Mouse (Mus musculus) embryonic facial prominence, embryonic 15.5 days (tissue): ENCODE data around the gene Coq10b. TPM values are rescaled to one million over a fixed set of nuclear protein-coding genes. Genes with fewer than 3 reads are reported as not detected.
"Not testable (repeated sequence)": the region's sequence is repeated elsewhere in the genome, so short reads cannot be mapped to it uniquely, and the experiment has no call there.

ENCODE experiments used
- ATAC-seq: fragments of 200-750 bp; cut with Nextera tagmentation; 2 replicates; pipeline ENCODE4 v1.8.0; 2017; ENCODE audit warnings: low read depth, moderate TSS enrichment; ENCODE audit not compliant: insufficient number of reproducible peaks, low FRiP score, low TSS enrichment
- H3K27ac ChIP-seq: fragments of 300-500 bp; sonication (generic); replicated peaks from 2 replicates; pipeline ENCODE4 v1.5.1; 2015; ENCODE audit warnings: mild to moderate bottlenecking, inconsistent platforms
- H3K27me3 ChIP-seq: fragments of 300-500 bp; sonication (generic); 2 replicates; pipeline ENCODE4 v1.6.1; 2015; ENCODE audit warnings: inconsistent platforms
- H3K36me3 ChIP-seq: fragments of 300-500 bp; sonication (generic); 2 replicates; pipeline ENCODE4 v1.6.1; 2015; ENCODE audit warnings: mild to moderate bottlenecking, inconsistent platforms
- H3K4me1 ChIP-seq: fragments of 300-500 bp; sonication (generic); 2 replicates; pipeline ENCODE4 v1.6.1; 2015; ENCODE audit warnings: inconsistent platforms
- H3K4me2 ChIP-seq: fragments of 300-500 bp; sonication (generic); replicated peaks from 2 replicates; pipeline ENCODE4 v1.6.1; 2015; ENCODE audit warnings: mild to moderate bottlenecking, inconsistent platforms
- H3K4me3 ChIP-seq: fragments of 300-500 bp; sonication (generic); replicated peaks from 2 replicates; pipeline ENCODE4 v1.5.1; 2015; ENCODE audit warnings: mild to moderate bottlenecking, inconsistent platforms
- H3K9ac ChIP-seq: fragments of 300-500 bp; sonication (generic); 2 replicates; pipeline ENCODE4 v1.6.1; 2015; ENCODE audit warnings: inconsistent platforms
- H3K9me3 ChIP-seq: fragments of 300-500 bp; sonication (generic); replicated peaks from 2 replicates; pipeline ENCODE4 v1.6.1; 2016; ENCODE audit warnings: inconsistent platforms
- WGBS: fragments of 180-500 bp; shearing (Covaris S2); methylation state at CpG from one replicate; pipeline ENCODE4 v1.1.7; 2015; 5-methylcytosine and 5-hydroxymethylcytosine counted together
- polyA plus RNA-seq: library from polyadenylated mRNA; unstranded; fragments of >200 nt; fragmentation: Nextera tagmentation; extraction: Ambion mirVana; gene quantifications from 2 replicates; pipeline ENCODE4 v1.2.1, GENCODE M21; 2015

Gene Coq10b
- polyA plus RNA-seq, 1 experiment from 2014 or later: 18.9 TPM

GRCm38 (mm10) chr1:55061099-55061498, 8.5 kb downstream of the Coq10b start:
- H3K4me3 ChIP-seq: no peak overlapping the region
- H3K36me3 ChIP-seq: peaks cover 19% of the 10 kb centered on the region; the same call in 1 of the 2 replicates
- no peaks in the 10 kb centered on the region for H3K27me3 ChIP-seq
- WGBS: 93% methylated on average over 5 of the region's 5 CpGs
- ATAC-seq: no peak
- H3K9me3 ChIP-seq: no peaks in the 10 kb centered on the region
- no peak overlapping the region for H3K9ac ChIP-seq
- H3K4me1 ChIP-seq: no peaks in the 10 kb centered on the region
- no peak overlapping the region for H3K4me2 ChIP-seq
- no peak overlapping the region for H3K27ac ChIP-seq

DNA sequence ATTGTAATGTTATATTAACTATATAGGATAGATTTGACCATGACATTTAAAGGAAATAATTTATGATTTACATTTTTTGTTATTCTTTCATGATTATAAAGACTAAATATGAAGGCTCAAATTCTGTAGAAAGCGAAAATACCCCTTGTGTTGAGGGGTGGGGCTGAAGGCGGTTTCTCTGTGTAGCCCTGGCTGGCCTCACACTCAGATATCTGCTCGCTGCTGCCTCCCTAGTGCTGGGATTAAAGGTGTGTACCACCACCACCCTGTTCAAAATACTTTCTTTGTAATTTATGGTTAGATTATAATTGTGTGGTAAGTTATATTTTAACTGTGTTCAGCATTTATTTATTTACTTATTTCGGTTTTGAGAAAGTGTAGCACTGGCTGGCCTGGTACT, 9.2 kb downstream of the Coq10b start:
- Histone ChIP-seq H3K4me2 (no peak overlapping the region), H3K9ac (no peak overlapping the region), H3K4me3 (no peak overlapping the region), H3K27ac (no peak overlapping the region), H3K4me1 (no peaks in the 10 kb centered on the region), H3K9me3 (no peaks in the 10 kb centered on the region), H3K27me3 (no peaks in the 10 kb centered on the region), H3K36me3 (peaks cover 26% of the 10 kb centered on the region; the same call in 1 of the 2 replicates)
- 88% methylated on average over 4 of the region's 4 CpGs for WGBS
- no peak for ATAC-seq

DNA sequence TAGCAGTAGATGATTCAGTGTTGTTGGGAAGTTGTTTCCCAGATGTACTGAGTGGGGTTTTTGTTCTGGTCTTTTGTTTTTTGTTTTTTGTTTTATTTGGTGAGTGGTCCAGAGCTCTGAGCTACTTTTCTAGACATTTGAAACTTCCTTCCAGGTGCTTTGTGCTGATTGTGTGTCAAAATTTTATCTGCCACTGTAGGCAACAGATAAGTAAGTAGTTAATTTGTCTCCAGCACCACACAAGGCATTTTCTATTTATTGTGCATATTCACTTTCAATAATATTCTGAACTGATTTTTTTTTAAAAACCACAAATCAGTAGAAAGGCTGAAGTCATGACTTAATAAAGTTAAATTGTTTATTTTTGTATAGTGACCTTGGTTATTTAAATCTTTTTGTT, 19.8 kb downstream of the Coq10b start:
- not testable (repeated sequence) for H3K4me3 ChIP-seq, H3K4me1 ChIP-seq, H3K4me2 ChIP-seq, ATAC-seq, H3K27me3 ChIP-seq, H3K9ac ChIP-seq, H3K27ac ChIP-seq, H3K9me3 ChIP-seq
- H3K36me3 ChIP-seq: peaks cover 15% of the 10 kb centered on the region; the same call in 1 of the 2 replicates

GRCm38 (mm10) chr1:55074757-55075156, 22.2 kb downstream of the Coq10b start:
- H3K4me1 ChIP-seq: no peaks in the 10 kb centered on the region
- no peaks in the 10 kb centered on the region for H3K9me3 ChIP-seq
- no peak overlapping the region for H3K27ac ChIP-seq
- H3K27me3 ChIP-seq: no peaks in the 10 kb centered on the region
- no peak overlapping the region for H3K9ac ChIP-seq
- H3K36me3 ChIP-seq: peaks cover 24% of the 10 kb centered on the region
- H3K4me2 ChIP-seq: no peak overlapping the region
- ATAC-seq: no peak
- H3K4me3 ChIP-seq: no peak overlapping the region
- 48% methylated on average over 2 of the region's 2 CpGs for WGBS

- ATAC-seq: no peak
- no peak overlapping the region for H3K9ac ChIP-seq
- no peak overlapping the region for H3K4me2 ChIP-seq
- no peaks in the 10 kb centered on the region for H3K4me1 ChIP-seq
- H3K36me3 ChIP-seq: peaks cover 34% of the 10 kb centered on the region
- H3K4me3 ChIP-seq: no peak overlapping the region
- no peaks in the 10 kb centered on the region for H3K27me3 ChIP-seq
- no peak overlapping the region for H3K27ac ChIP-seq
- H3K9me3 ChIP-seq: no peaks in the 10 kb centered on the region
- WGBS: 67% methylated on average over 5 of the region's 5 CpGs
Observed at GRCm38 (mm10) chr1:55075652-55076394, 23.3 kb downstream of the Coq10b start.

DNA sequence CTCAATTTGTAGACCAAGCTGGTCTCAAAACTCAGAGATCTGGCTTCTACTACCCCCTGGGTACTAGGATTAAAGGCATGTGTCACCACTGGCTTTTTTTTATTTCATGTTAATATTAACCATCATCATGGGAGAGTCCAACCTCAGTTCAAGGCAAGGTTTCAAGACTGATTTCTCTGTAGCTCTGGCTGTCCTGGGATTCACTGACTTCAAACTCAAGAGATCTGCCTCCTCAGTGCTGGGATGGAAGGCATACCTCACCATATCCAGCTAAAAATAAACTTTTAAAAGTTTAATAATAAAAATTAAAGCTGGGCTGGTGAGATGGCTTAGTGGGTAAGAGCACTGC, 23.8 kb downstream of the Coq10b start:
- no peaks in the 10 kb centered on the region for H3K9me3 ChIP-seq
- H3K27ac ChIP-seq: no peak overlapping the region
- no peak overlapping the region for H3K4me2 ChIP-seq
- no peak for ATAC-seq
- peaks cover 40% of the 10 kb centered on the region for H3K36me3 ChIP-seq
- H3K27me3 ChIP-seq: no peaks in the 10 kb centered on the region
- no peak overlapping the region for H3K9ac ChIP-seq
- no peak overlapping the region for H3K4me3 ChIP-seq
- no peaks in the 10 kb centered on the region for H3K4me1 ChIP-seq

- Histone ChIP-seq H3K36me3 (peaks cover 45% of the 10 kb centered on the region), H3K27ac (no peak overlapping the region), H3K4me3 (no peak overlapping the region), H3K4me1 (no peaks in the 10 kb centered on the region), H3K9ac (no peak overlapping the region), H3K27me3 (no peaks in the 10 kb centered on the region), H3K4me2 (no peak overlapping the region), H3K9me3 (no peaks in the 10 kb centered on the region)
- ATAC-seq: no peak
- 82% methylated on average over 2 of the region's 2 CpGs for WGBS
Observed at GRCm38 (mm10) chr1:55076849-55077516, 24.4 kb downstream of the Coq10b start.

- 92% methylated on average over 4 of the region's 4 CpGs for WGBS
- H3K4me1 ChIP-seq: 0 out of 2 replicates have a peak, but pooled peaks cover 6% of the 10 kb centered on the region
- no peak overlapping the region for H3K4me3 ChIP-seq
- no peaks in the 10 kb centered on the region for H3K27me3 ChIP-seq
- ATAC-seq: no peak
- no peak overlapping the region for H3K9ac ChIP-seq
- no peak overlapping the region for H3K27ac ChIP-seq
- H3K36me3 ChIP-seq: peaks cover 66% of the 10 kb centered on the region
- no peaks in the 10 kb centered on the region; the same call in 1 of the 2 replicates for H3K9me3 ChIP-seq
- no peak overlapping the region for H3K4me2 ChIP-seq
Observed at GRCm38 (mm10) chr1:55079677-55080076, 27.1 kb downstream of the Coq10b start.

DNA sequence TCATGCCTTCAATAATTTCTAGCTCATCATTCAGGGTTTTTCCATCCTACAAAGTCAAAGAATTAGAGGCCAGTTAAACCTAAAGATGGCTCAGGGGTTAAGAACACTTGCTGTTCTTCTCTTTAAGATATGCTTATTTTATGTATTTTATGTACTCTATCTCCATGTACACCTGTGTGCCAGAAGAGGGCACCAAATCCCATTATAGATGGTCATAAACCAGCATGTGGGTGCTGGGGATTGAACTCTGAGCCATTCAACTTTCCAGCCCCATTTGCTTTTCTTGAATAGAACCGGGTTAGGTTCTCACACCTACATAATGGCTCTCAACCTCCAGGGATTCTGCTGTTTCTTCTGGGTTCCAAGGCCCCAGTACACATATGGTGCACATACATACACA, 29.5 kb downstream of the Coq10b start:
- H3K4me1 ChIP-seq: peaks cover 22% of the 10 kb centered on the region
- WGBS: 87% methylated on average over 1 of the region's 1 CpGs
- no peak overlapping the region for H3K27ac ChIP-seq
- H3K36me3 ChIP-seq: peaks cover 68% of the 10 kb centered on the region
- no peak overlapping the region for H3K9ac ChIP-seq
- no peak overlapping the region for H3K4me3 ChIP-seq
- no peak for ATAC-seq
- no peak overlapping the region for H3K4me2 ChIP-seq
- no peaks in the 10 kb centered on the region; the same call in 1 of the 2 replicates for H3K9me3 ChIP-seq
- H3K27me3 ChIP-seq: no peaks in the 10 kb centered on the region

DNA sequence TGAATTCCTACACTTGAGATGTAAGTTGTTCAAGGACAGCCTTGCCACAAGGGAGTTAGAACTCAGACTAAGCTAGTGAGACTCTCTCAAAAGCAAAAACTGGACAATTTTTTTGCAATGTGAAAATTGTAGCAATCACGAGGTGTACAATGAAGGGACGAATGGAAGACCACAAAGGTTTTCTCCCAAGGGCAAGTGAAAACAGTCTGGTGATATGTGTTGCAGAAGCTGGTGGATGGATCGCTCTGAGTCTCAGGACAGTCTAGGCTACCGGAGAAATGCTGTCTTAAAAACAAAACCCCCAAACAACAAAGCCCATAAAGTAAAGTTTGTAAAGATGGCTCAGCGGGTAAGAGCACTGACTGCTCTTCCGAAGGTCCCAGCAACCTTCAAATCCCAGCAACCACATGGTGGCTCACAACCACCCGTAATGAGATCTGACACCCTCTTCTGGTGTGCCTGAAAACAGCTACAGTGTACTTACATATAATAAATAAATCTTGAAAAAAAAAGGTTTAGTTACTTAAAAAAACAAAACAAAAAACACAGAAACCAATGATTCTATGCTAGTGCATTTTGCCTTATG, 33.3 kb downstream of the Coq10b start:
- WGBS: 44% methylated on average over 7 of the region's 7 CpGs
- ATAC-seq: no peak
- no peak overlapping the region for H3K9ac ChIP-seq

DNA sequence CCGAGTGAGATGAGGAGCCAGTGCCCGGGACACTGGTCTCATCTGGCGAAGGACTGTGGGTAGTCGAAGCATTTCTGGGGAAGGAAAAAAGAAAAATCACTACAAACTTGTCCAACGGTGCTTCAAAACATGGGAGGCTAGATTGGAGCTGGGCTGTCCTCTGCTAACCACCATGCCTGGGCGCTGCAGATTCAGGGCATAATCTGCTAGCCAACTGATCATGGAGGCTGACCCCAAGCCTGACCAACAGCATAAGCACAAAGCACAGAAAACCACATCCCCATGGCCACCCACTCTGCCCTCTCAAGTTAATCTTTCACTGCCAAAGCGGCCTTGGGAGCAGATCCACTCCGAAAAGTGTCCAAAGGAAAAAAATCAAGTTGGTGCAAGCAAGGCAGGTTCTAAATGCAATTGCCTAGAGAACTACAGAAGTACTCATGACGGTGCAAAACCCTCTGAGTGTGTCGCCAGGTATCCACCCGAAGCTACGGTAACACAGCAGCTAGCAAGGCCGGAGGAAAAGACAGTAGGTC, 34.4 kb downstream of the Coq10b start:
- H3K4me3 ChIP-seq: peak overlapping the region; percentile 96
- H3K27ac ChIP-seq: peak overlapping the region; percentile 95
- H3K36me3 ChIP-seq: peaks cover 42% of the 10 kb centered on the region
- peak overlapping the region; percentile 89 for H3K9ac ChIP-seq
- ATAC-seq: no peak
- H3K4me1 ChIP-seq: peaks cover 33% of the 10 kb centered on the region
- H3K27me3 ChIP-seq: no peaks in the 10 kb centered on the region
- 0% methylated on average over 13 of the region's 13 CpGs for WGBS
- peak overlapping the region; percentile 72 for H3K4me2 ChIP-seq
- H3K9me3 ChIP-seq: no peaks in the 10 kb centered on the region; the same call in 1 of the 2 replicates

More for the DNA sequence above, 33.3 kb downstream of the Coq10b start:
- H3K4me2 ChIP-seq: peak overlapping the region; percentile 72
- H3K4me1 ChIP-seq: peaks cover 33% of the 10 kb centered on the region
- no peak overlapping the region for H3K27ac ChIP-seq
- H3K9me3 ChIP-seq: no peaks in the 10 kb centered on the region; the same call in 1 of the 2 replicates
- H3K27me3 ChIP-seq: no peaks in the 10 kb centered on the region
- H3K36me3 ChIP-seq: peaks cover 46% of the 10 kb centered on the region
- H3K4me3 ChIP-seq: peak overlapping the region; percentile 96
